Mouse (Mus musculus): ENCODE measurements at regions not wholly inside any gene's neighbourhood (a gene's known extent, or its start where the extent isn't known, plus 50 kb on each side); places are given as distances from the start of the nearest gene placed in this dataset.
A peak's percentile ranks its signal among the peaks of the same experiment; 100 is the strongest.

- H3K4me2 ChIP-seq (ENCODE audit: low read depth, low read length), result no peak overlapping the region
- no peak overlapping the region for H3K27ac ChIP-seq
- no peaks in the 10 kb centered on the region for H3K9me3 ChIP-seq (ENCODE audit: low read length)
- no peak for DNase-seq (ENCODE audit: low spot score)
- no peaks in the 10 kb centered on the region for H3K27me3 ChIP-seq (ENCODE audit: insufficient read depth, low read length)
- no peak for ATAC-seq
- no peaks in the 10 kb centered on the region for H3K36me3 ChIP-seq (ENCODE audit: insufficient read depth, low read length)
- peak; percentile 63 for TF ChIP-seq CTCF (IDR thresholded peaks at IDR 0.05; ENCODE audit: low read depth)
- no peak overlapping the region for H3K4me3 ChIP-seq (ENCODE audit: low read length)
- H3K9ac ChIP-seq (replicated peaks; ENCODE audit: low read length), result no peak overlapping the region
- no peaks in the 10 kb centered on the region for H3K4me1 ChIP-seq (ENCODE audit: insufficient read depth, low read length)
- WGBS, result 29% methylated on average over 6 of the region's 6 CpGs
These were observed 1126.1 kb downstream of the Pcdh9 start for GRCm38 (mm10) chr14:92764354-92764753.

- ATAC-seq (no peak), DNase-seq (ENCODE audit: low spot score) (no peak)
- H3K4me1 ChIP-seq (ENCODE audit: insufficient read depth, low read length), result no peaks in the 10 kb centered on the region
- no peak overlapping the region for H3K4me3 ChIP-seq (ENCODE audit: low read length)
- H3K4me2 ChIP-seq (ENCODE audit: low read depth, low read length), result no peak overlapping the region
- TF ChIP-seq CTCF (IDR thresholded peaks at IDR 0.05; ENCODE audit: low read depth), result no peak
- H3K9me3 ChIP-seq (ENCODE audit: low read length), result no peaks in the 10 kb centered on the region
- no peaks in the 10 kb centered on the region for H3K27me3 ChIP-seq (ENCODE audit: insufficient read depth, low read length)
- no peaks in the 10 kb centered on the region for H3K36me3 ChIP-seq (ENCODE audit: insufficient read depth, low read length)
- no peak overlapping the region for H3K27ac ChIP-seq
- 74% methylated on average over 9 of the region's 9 CpGs for WGBS
- no peak overlapping the region for H3K9ac ChIP-seq (replicated peaks; ENCODE audit: low read length)
These were observed 1135.8 kb downstream of the Pcdh9 start for GRCm38 (mm10) chr14:92754676-92755075.

GRCm38 (mm10) chr14:92717666-92718065, 1172.8 kb downstream of the Pcdh9 start:
- Histone ChIP-seq H3K4me3 (ENCODE audit: low read length) (no peak overlapping the region), H3K27me3 (ENCODE audit: insufficient read depth, low read length) (no peaks in the 10 kb centered on the region), H3K27ac (no peak overlapping the region), H3K36me3 (ENCODE audit: insufficient read depth, low read length) (no peaks in the 10 kb centered on the region), H3K4me2 (ENCODE audit: low read depth, low read length) (no peak overlapping the region), H3K9me3 (ENCODE audit: low read length) (no peaks in the 10 kb centered on the region), H3K4me1 (ENCODE audit: insufficient read depth, low read length) (no peaks in the 10 kb centered on the region), H3K9ac (replicated peaks; ENCODE audit: low read length) (no peak overlapping the region)
- no peak for TF ChIP-seq CTCF (IDR thresholded peaks at IDR 0.05; ENCODE audit: low read depth)
- no peak for ATAC-seq
- 52% methylated on average over 2 of the region's 2 CpGs for WGBS
- no peak for DNase-seq (ENCODE audit: low spot score)

- no peaks in the 10 kb centered on the region for H3K4me1 ChIP-seq (ENCODE audit: insufficient read depth, low read length)
- no peaks in the 10 kb centered on the region for H3K9me3 ChIP-seq (ENCODE audit: low read length)
- H3K9ac ChIP-seq (replicated peaks; ENCODE audit: low read length), result no peak overlapping the region
- H3K36me3 ChIP-seq (ENCODE audit: insufficient read depth, low read length), result no peaks in the 10 kb centered on the region
- 35% methylated on average over 1 of the region's 1 CpGs for WGBS
- H3K4me3 ChIP-seq (ENCODE audit: low read length), result no peak overlapping the region
- no peak overlapping the region for H3K27ac ChIP-seq
- ATAC-seq (no peak), DNase-seq (ENCODE audit: low spot score) (no peak)
- no peak for TF ChIP-seq CTCF (IDR thresholded peaks at IDR 0.05; ENCODE audit: low read depth)
- no peaks in the 10 kb centered on the region for H3K27me3 ChIP-seq (ENCODE audit: insufficient read depth, low read length)
- H3K4me2 ChIP-seq (ENCODE audit: low read depth, low read length), result no peak overlapping the region
These were observed 1202.3 kb downstream of the Pcdh9 start for GRCm38 (mm10) chr14:92688151-92688550.

GRCm38 (mm10) chr14:92687106-92687505, 1203.4 kb downstream of the Pcdh9 start:
- DNase-seq (ENCODE audit: low spot score), result no peak
- Histone ChIP-seq H3K9ac (replicated peaks; ENCODE audit: low read length) (no peak overlapping the region), H3K4me2 (ENCODE audit: low read depth, low read length) (no peak overlapping the region), H3K9me3 (ENCODE audit: low read length) (no peaks in the 10 kb centered on the region), H3K27ac (no peak overlapping the region), H3K4me3 (ENCODE audit: low read length) (no peak overlapping the region), H3K4me1 (ENCODE audit: insufficient read depth, low read length) (no peaks in the 10 kb centered on the region), H3K36me3 (ENCODE audit: insufficient read depth, low read length) (no peaks in the 10 kb centered on the region), H3K27me3 (ENCODE audit: insufficient read depth, low read length) (no peaks in the 10 kb centered on the region)
- WGBS, result 73% methylated on average over 1 of the region's 1 CpGs
- no peak for TF ChIP-seq CTCF (IDR thresholded peaks at IDR 0.05; ENCODE audit: low read depth)
- ATAC-seq, result no peak

- DNase-seq (ENCODE audit: low spot score), result no peak
- WGBS, result 78% methylated on average over 4 of the region's 4 CpGs
- no peaks in the 10 kb centered on the region for H3K9me3 ChIP-seq (ENCODE audit: low read length)
- no peaks in the 10 kb centered on the region for H3K27me3 ChIP-seq (ENCODE audit: insufficient read depth, low read length)
- H3K4me3 ChIP-seq (ENCODE audit: low read length), result no peak overlapping the region
- H3K4me2 ChIP-seq (ENCODE audit: low read depth, low read length), result no peak overlapping the region
- no peak overlapping the region for H3K9ac ChIP-seq (replicated peaks; ENCODE audit: low read length)
- no peaks in the 10 kb centered on the region for H3K4me1 ChIP-seq (ENCODE audit: insufficient read depth, low read length)
- H3K36me3 ChIP-seq (ENCODE audit: insufficient read depth, low read length), result no peaks in the 10 kb centered on the region
- no peak for TF ChIP-seq CTCF (IDR thresholded peaks at IDR 0.05; ENCODE audit: low read depth)
- no peak overlapping the region for H3K27ac ChIP-seq
- no peak for ATAC-seq
These were observed 1211.5 kb downstream of the Pcdh9 start for GRCm38 (mm10) chr14:92678845-92679499.

GRCm38 (mm10) chr14:92674146-92674545, 1216.3 kb downstream of the Pcdh9 start:
- Histone ChIP-seq H3K4me1 (ENCODE audit: insufficient read depth, low read length) (no peaks in the 10 kb centered on the region), H3K9ac (replicated peaks; ENCODE audit: low read length) (no peak overlapping the region)

More at GRCm38 (mm10) chr14:92674146-92674545, 1216.3 kb downstream of the Pcdh9 start:
- Histone ChIP-seq H3K4me3 (ENCODE audit: low read length) (no peak overlapping the region), H3K36me3 (ENCODE audit: insufficient read depth, low read length) (no peaks in the 10 kb centered on the region), H3K9me3 (ENCODE audit: low read length) (no peaks in the 10 kb centered on the region), H3K27ac (no peak overlapping the region), H3K27me3 (ENCODE audit: insufficient read depth, low read length) (no peaks in the 10 kb centered on the region), H3K4me2 (ENCODE audit: low read depth, low read length) (no peak overlapping the region)
- ATAC-seq (no peak), DNase-seq (ENCODE audit: low spot score) (peak; percentile 67)
- WGBS, result 70% methylated on average over 3 of the region's 3 CpGs
- no peak for TF ChIP-seq CTCF (IDR thresholded peaks at IDR 0.05; ENCODE audit: low read depth)

All from hindbrain, postnatal 0 days (tissue).